Mouse (Mus musculus) liver, postnatal 0 days (tissue): ENCODE measurements at regions not wholly inside any gene's neighbourhood (a gene's known extent, or its start where the extent isn't known, plus 50 kb on each side); places are given as distances from the start of the nearest gene placed in this dataset.

Experiments used
- ATAC-seq: fragments of 200-750 bp; cut with Nextera tagmentation; 2 replicates; pipeline ENCODE4 v1.8.0; 2017; ENCODE audit warnings: mild to moderate bottlenecking, moderate library complexity
- DNase-seq: peaks from one replicate; pipeline ENCODE4 v3.0.0-alpha.2; 2016
- H3K27ac ChIP-seq: fragments of 300-500 bp; sonication (generic); 2 replicates; pipeline ENCODE4 v1.5.1; 2014; ENCODE audit warnings: antibody characterized with exemption, moderate library complexity, mild to moderate bottlenecking, low read depth
- H3K27me3 ChIP-seq: fragments of 300-500 bp; sonication (generic); 2 replicates; pipeline ENCODE4 v1.6.1; 2014; ENCODE audit warnings: low read length, control low read depth, mixed read lengths; ENCODE audit not compliant: insufficient read depth
- H3K36me3 ChIP-seq: fragments of 300-500 bp; sonication (generic); replicated peaks from 2 replicates; pipeline ENCODE4 v1.6.1; 2014; ENCODE audit warnings: mild to moderate bottlenecking, control low read depth, low read length, moderate library complexity, mixed read lengths; ENCODE audit not compliant: insufficient read depth
- H3K4me1 ChIP-seq: fragments of 300-500 bp; sonication (generic); 2 replicates; pipeline ENCODE4 v1.6.1; 2014; ENCODE audit warnings: antibody characterized with exemption, mild to moderate bottlenecking, control low read depth; ENCODE audit not compliant: insufficient read depth
- H3K4me2 ChIP-seq: fragments of 300-500 bp; sonication (generic); 2 replicates; pipeline ENCODE4 v1.6.1; 2014; ENCODE audit warnings: low read depth, mild to moderate bottlenecking, low read length, moderate library complexity, mixed read lengths
- H3K4me3 ChIP-seq: fragments of 300-500 bp; sonication (generic); 2 replicates; pipeline ENCODE4 v1.5.1; 2014; ENCODE audit warnings: low read depth, low read length
- H3K9ac ChIP-seq: fragments of 300-500 bp; sonication (generic); replicated peaks from 2 replicates; pipeline ENCODE4 v1.6.1; 2014; ENCODE audit warnings: mild to moderate bottlenecking, moderate library complexity
- H3K9me3 ChIP-seq: fragments of 300-500 bp; sonication (generic); 2 replicates; pipeline ENCODE4 v1.6.1; 2016; ENCODE audit warnings: mild to moderate bottlenecking, control low read depth, low read length, mixed read lengths
- CTCF ChIP-seq: sonication (generic); IDR thresholded peaks from 2 replicates; pipeline ENCODE4 v1.5.1; 2016; ENCODE audit warnings: antibody characterized with exemption, low read depth
- EP300 ChIP-seq: IDR thresholded peaks from 2 replicates; pipeline ENCODE4 v1.6.1; 2016; ENCODE audit warnings: antibody characterized with exemption, low read depth, mild to moderate bottlenecking
- WGBS: fragments of 180-500 bp; shearing (Covaris S2); extraction: QIAGEN DNeasy Blood & Tissue Kit; methylation state at CpG from one replicate; pipeline ENCODE4 v1.1.7; 2014; ENCODE audit not compliant: insufficient replicate concordance; 5-methylcytosine and 5-hydroxymethylcytosine counted together

GRCm38 (mm10) chr2:169158760-169159159 is 203.4 kb upstream of the Zfp64 start:
- no peak overlapping the region for H3K27ac ChIP-seq
- H3K9ac ChIP-seq, result no peak overlapping the region
- 69% methylated on average over 11 of the region's 11 CpGs for WGBS
- no peak for ATAC-seq
- H3K9me3 ChIP-seq, result no peaks in the 10 kb centered on the region
- H3K27me3 ChIP-seq, result no peaks in the 10 kb centered on the region
- no peak for DNase-seq
- H3K4me1 ChIP-seq, result no peaks in the 10 kb centered on the region
- TF ChIP-seq EP300, result no peak
- no peak for TF ChIP-seq CTCF
- no peak overlapping the region for H3K4me3 ChIP-seq
- no peaks in the 10 kb centered on the region for H3K36me3 ChIP-seq
- H3K4me2 ChIP-seq, result no peak overlapping the region

GRCm38 (mm10) chr2:169158005-169158673 is 202.8 kb upstream of the Zfp64 start:
- no peaks in the 10 kb centered on the region for H3K27me3 ChIP-seq
- DNase-seq (no peak), ATAC-seq (no peak)
- no peaks in the 10 kb centered on the region for H3K4me1 ChIP-seq
- no peak overlapping the region for H3K4me3 ChIP-seq
- no peak overlapping the region for H3K4me2 ChIP-seq
- no peaks in the 10 kb centered on the region for H3K9me3 ChIP-seq
- no peaks in the 10 kb centered on the region for H3K36me3 ChIP-seq
- WGBS, result 55% methylated on average over 17 of the region's 17 CpGs
- H3K9ac ChIP-seq, result no peak overlapping the region
- TF ChIP-seq EP300, result no peak
- TF ChIP-seq CTCF, result no peak
- no peak overlapping the region for H3K27ac ChIP-seq

- DNase-seq (no peak), ATAC-seq (no peak)
- TF ChIP-seq CTCF, result no peak
- WGBS, result 34% methylated on average over 8 of the region's 8 CpGs
- Histone ChIP-seq H3K36me3 (no peaks in the 10 kb centered on the region), H3K27ac (no peak overlapping the region), H3K27me3 (no peaks in the 10 kb centered on the region), H3K4me2 (no peak overlapping the region; the same call in 1 of the 2 replicates), H3K4me1 (no peaks in the 10 kb centered on the region), H3K9ac (no peak overlapping the region), H3K4me3 (no peak overlapping the region), H3K9me3 (no peaks in the 10 kb centered on the region)
Measured at GRCm38 (mm10) chr2:169156908-169157307, 201.5 kb upstream of the Zfp64 start.

- Histone ChIP-seq H3K27me3 (no peaks in the 10 kb centered on the region), H3K4me3 (no peak overlapping the region), H3K9me3 (no peaks in the 10 kb centered on the region), H3K36me3 (no peaks in the 10 kb centered on the region), H3K4me2 (no peak overlapping the region), H3K9ac (no peak overlapping the region), H3K27ac (no peak overlapping the region), H3K4me1 (no peaks in the 10 kb centered on the region)
- ATAC-seq (no peak), DNase-seq (no peak)
- TF ChIP-seq EP300, result no peak
- TF ChIP-seq CTCF, result no peak
- WGBS, result 77% methylated on average over 12 of the region's 12 CpGs
Measured at GRCm38 (mm10) chr2:169154881-169155280, 199.5 kb upstream of the Zfp64 start.

GRCm38 (mm10) chr2:169147655-169148054 is 192.3 kb upstream of the Zfp64 start:
- 68% methylated on average over 7 of the region's 7 CpGs for WGBS
- TF ChIP-seq CTCF (no peak), EP300 (no peak)
- Histone ChIP-seq H3K9ac (no peak overlapping the region), H3K27ac (no peak overlapping the region), H3K36me3 (no peaks in the 10 kb centered on the region), H3K9me3 (no peaks in the 10 kb centered on the region), H3K4me2 (no peak overlapping the region), H3K27me3 (no peaks in the 10 kb centered on the region), H3K4me3 (no peak overlapping the region), H3K4me1 (no peaks in the 10 kb centered on the region)
- ATAC-seq (no peak), DNase-seq (no peak)

GRCm38 (mm10) chr2:169142224-169142623 is 186.8 kb upstream of the Zfp64 start:
- H3K4me2 ChIP-seq, result no peak overlapping the region
- no peak for ATAC-seq
- no peak overlapping the region for H3K27ac ChIP-seq
- no peaks in the 10 kb centered on the region for H3K4me1 ChIP-seq
- no peak for TF ChIP-seq CTCF
- TF ChIP-seq EP300, result no peak
- H3K36me3 ChIP-seq, result no peaks in the 10 kb centered on the region
- H3K9me3 ChIP-seq, result no peaks in the 10 kb centered on the region
- WGBS, result 71% methylated on average over 8 of the region's 8 CpGs
- H3K9ac ChIP-seq, result no peak overlapping the region
- H3K4me3 ChIP-seq, result no peak overlapping the region
- no peak for DNase-seq
- H3K27me3 ChIP-seq, result no peaks in the 10 kb centered on the region

GRCm38 (mm10) chr2:169133855-169134254 is 178.5 kb upstream of the Zfp64 start:
- TF ChIP-seq CTCF, result no peak
- no peak for TF ChIP-seq EP300
- DNase-seq, result no peak
- no peak overlapping the region for H3K4me2 ChIP-seq
- H3K9me3 ChIP-seq, result no peaks in the 10 kb centered on the region
- H3K4me3 ChIP-seq, result no peak overlapping the region
- H3K36me3 ChIP-seq, result no peaks in the 10 kb centered on the region
- H3K27me3 ChIP-seq, result no peaks in the 10 kb centered on the region
- 35% methylated on average over 15 of the region's 15 CpGs for WGBS
- no peak for ATAC-seq
- H3K27ac ChIP-seq, result no peak overlapping the region
- no peak overlapping the region for H3K9ac ChIP-seq
- H3K4me1 ChIP-seq, result no peaks in the 10 kb centered on the region
